Mouse (Mus musculus): ENCODE data around the gene Foxm1.
"Not testable (repeated sequence)": the region's sequence is repeated elsewhere in the genome, so short reads cannot be mapped to it uniquely, and the experiment has no call there.

Gene Foxm1

GRCm38 (mm10) chr6:128376371-128377085 is 13.8 kb downstream of the Foxm1 start:
- DNase-seq, result no peak

DNA sequence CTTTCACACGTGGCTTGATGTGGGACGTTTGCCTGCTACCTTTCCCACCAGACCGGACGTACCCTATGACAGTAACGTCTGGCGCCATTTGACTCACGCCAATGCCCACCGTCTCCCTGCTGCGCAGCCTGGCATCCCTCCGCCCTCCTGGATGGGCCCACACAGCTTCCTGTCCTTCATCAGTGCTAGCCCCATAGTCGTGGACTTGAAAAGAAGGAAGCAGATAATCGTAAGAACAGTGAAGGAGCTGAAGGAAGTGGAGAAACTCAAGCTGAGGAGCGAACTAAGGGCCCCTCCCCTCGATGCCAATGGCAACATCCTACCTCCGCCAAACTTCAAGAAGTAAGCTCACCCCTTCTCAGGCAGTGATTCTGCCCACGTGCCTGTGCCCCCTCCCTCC is 16.9 kb downstream of the Foxm1 start:
- no peak for DNase-seq

DNA sequence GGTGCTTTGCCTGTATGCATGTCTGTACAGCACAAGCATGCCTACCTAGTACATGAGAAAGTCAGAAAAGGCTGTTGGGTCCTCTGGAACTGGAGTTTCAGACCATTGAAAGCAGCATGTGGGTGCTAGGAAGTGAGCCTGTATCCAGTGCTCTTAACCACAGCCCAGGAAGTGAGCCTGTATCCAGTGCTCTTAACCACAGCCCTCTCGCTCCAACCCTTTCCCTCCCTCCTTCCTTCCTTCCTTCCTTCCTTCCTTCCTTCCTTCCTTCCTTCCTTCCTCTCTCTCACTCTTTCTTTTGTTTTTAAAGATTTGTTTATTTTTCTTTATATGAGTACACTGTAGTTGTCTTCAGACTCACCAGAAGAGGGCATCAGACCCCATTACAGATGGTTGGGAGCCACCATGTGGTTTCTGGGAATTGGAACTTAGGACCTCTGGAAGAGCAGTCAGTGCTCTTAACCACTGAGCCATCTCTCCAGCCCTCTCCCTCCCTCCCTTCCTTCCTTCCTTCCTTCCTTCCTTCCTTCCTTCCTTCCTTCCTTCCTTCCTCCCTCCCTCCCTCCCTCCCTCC is 17.9 kb downstream of the Foxm1 start:
- not testable (repeated sequence) for DNase-seq

DNA sequence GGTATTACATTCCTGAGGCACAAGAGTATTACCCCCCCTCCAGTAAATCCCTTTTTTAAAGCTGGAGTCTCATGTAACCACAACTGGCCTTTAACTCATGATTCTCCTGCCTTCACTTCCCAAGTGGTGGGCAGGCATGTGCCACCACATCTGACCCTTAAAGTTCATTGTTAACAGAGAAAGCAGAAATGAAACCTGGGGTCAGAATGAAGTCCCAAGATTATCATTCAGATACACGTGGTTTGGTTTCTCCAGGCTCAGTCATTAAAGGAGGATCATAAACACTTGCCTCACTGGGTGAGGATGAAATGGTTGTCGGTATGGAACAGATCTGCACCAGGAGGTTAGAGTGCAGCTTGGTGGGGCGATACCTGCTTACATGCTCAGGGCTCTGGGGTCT is 18.5 kb downstream of the Foxm1 start:
- no peak for DNase-seq

DNA sequence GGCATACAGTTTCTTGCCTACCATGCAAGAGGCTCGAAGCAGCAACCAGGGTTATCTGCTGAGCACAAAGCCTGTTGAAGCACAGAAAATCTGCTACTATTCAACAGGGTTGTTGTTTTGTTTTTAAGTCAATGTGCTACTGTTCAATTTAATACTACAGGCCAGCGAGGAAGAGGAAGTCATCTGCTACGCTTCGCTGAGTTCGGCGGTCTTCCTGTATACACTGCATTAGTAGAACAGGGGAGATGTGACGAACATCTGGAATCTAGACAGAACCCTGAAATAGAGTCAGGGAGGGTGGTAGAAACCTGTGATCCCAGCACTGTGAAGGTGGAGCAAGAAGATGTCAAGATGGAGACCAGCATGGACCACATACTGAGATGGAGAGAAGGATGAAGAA is 21.0 kb downstream of the Foxm1 start:
- DNase-seq, result no peak

DNA sequence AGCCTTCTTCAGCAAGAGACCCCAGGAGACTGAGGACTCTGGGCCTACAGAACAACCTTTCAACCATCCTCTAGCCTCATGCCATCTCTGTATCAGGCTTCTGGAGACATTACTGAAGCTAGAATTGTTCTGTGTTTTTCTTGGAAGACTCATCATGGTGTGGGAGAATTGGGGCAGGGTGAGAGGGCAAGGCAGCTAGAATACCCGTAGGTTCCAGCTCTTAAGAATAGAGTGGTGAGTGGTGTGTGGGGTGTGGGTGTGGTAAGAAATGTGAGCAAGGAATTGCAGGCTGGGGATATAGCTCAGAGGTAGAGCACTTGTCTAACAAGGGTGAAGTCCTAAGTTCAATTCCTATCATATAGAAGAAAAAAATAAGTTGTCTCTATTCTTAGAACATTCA is 22.3 kb downstream of the Foxm1 start:
- DNase-seq, result no peak

DNA sequence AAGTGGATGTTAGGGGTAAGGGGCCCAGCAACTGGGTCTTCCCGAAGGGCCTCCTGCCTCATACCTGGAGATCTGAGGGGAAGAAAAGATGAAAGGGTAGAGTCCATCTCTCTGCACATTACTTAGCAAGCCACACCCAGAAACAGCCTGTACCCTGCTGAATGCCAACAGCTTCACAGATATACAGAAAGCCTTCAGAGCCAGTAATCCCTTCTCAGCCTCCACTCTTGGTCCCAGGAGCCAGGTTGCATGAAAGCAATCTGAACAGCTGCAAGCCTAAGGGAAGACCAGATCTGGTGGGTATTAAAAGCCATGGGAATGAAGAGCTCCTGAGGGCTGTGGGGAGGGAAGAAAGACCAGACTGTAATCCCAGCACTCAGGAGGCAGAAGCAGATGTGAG is 26.4 kb downstream of the Foxm1 start:
- no peak for DNase-seq

DNA sequence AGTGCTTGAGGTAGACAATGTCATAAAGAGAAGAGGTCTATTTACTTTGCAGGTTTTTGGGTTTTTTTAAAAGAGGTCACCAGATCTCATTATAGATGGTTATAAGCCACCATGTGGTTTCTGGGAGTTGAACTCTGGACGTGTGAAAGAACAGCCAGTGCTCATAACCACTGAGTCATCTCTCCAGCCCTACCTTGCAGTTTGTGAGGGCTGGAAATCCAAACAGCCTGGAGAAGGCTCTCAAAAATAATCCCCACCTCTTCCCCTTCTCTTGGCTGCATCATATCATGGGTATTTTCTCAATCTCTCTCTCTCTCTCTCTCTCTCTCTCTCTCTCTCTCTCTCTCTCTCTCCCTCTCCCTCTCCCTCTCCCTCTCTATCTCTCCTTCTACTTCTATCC is 27.9 kb downstream of the Foxm1 start:
- DNase-seq, result no peak

DNA sequence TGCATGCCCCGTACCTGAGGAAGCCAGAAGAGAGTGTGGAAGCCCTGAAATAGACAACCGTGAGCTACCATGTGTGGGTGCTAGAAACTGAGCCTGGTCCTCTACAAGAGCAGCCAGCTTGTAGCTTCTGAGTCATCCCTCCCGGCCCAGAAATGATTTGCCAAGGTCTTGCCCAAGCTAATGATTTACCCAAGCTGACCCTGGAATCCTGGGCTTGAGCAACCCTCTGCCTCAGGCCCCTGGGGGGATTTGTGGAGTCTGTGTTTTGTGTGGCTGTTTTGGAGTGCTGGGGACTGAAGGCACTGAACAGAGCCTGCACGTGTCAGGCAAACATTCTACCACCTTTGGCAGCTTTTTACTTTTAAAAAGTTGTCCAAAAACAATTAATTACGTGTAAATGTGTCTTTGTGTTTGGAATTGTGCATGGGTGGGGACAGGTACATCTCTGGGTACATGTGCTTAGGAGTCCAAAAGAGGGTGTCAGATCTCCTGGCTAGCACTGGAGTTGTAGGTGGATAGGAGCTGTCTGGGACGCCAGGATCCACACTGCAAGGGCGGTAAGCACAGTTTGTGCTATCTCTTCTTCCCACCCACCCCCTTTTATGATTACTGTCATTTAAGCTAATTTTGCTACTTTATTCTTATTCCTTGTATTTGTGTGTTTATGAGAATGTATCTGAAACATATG is 35.0 kb downstream of the Foxm1 start:
- DNase-seq, result no peak

- no peak for DNase-seq
Observed at GRCm38 (mm10) chr6:128398996-128399395, 36.2 kb downstream of the Foxm1 start, which contains the start of gene Nrip2. Nrip2 (plus strand) TSS chr6:128399296.

GRCm38 (mm10) chr6:128399421-128400185 is 36.8 kb downstream of the Foxm1 start:
- no peak for DNase-seq

DNA sequence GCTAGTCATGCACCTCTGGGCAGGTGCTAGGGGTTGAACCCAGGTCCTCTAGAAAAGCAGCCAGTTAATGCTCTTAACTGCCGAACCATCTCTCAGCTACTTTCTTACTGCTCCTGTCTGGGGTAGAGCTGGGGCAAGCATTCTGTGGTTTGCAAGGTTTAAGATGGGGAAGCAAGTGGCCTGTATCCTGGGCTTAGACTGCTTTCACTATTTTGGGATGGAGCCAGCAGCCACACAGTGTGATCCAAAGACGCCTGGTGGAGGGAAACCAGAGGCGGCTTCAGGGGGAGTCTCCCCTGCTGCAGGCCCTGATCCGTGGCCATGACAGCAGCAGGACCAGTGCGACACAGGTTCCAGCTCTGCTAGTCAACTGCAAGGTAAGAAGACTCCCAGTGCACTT is 41.9 kb downstream of the Foxm1 start:
- DNase-seq, result no peak

DNA sequence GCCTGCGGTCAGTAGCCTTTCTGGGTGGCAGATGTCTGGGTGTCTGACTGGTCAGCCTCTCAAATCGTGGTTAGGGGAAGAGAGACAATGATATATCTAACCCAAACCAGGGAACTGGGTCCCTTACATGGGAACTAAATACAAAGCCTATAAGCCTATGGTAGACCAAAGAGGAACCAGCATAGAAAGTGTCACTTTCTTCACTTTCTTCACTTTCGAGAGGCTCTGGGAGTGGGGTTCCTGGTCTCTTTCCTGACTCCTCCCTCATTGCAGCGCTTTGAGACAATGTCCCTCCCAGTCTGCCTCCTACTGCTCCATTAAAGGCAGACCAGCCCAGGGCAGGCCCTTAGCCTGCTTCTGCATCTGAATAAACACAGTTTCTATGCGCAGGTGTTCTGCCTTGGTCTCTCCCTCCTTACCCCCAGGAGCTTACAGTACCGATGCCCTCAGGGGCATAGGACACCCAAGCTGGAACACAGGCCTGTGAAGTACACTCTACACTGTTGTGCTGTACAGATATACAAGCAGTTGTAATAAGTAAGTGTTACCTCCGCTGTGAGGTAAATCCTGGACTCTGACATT is 45.9 kb downstream of the Foxm1 start:
- no peak for DNase-seq

DNA sequence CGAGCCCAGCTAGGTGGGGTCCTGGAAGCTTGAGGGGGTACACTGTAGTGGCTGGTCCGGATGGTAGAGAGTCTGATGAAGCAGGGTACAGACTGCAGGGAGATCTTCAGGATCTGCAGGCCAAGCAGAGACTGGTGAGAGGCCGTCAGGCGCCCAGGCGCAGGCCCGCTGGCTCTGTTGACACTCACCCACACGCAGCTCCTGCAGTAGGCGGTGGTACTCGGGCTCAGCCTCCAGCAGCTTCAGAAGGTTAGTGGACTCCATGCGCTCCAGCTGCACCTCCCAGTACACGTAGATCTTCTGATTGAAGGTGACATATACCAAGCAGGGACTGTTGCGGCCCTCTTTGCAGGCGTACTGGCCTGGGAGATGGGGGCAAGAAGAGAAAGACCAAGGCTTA is 47.5 kb downstream of the Foxm1 start:
- DNase-seq, result no peak

- peak; percentile 54 to 72 for DNase-seq
Observed at GRCm38 (mm10) chr6:128411115-128411514, 48.3 kb downstream of the Foxm1 start.

- no peak for DNase-seq
Observed at GRCm38 (mm10) chr6:128416169-128416568, 53.4 kb downstream of the Foxm1 start.

- DNase-seq, result no peak
Observed at GRCm38 (mm10) chr6:128418076-128418475, 55.3 kb downstream of the Foxm1 start.

DNA sequence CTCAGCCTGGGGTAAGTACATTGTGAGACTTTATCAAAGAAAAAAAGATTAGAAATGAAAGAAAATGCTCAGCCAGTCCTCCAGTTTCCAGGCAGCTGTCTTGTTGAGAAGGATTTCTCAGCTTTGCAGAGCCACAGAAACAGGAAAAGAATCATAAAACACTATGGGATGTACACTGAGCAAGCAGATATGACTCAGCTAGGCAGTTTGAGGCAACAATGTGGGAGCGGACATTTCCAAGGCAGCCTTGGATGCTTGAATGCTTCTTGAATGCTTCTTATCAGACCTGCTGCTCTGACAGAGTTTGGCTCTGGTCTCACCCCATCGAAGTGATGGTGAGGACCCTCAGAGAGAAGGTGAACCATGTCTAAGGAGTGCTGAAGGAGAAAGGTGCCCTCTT is 58.3 kb downstream of the Foxm1 start:
- DNase-seq, result no peak

- no peak for DNase-seq
Observed at GRCm38 (mm10) chr6:128421480-128421879, 58.7 kb downstream of the Foxm1 start.

- DNase-seq, result no peak
Observed at GRCm38 (mm10) chr6:128423496-128424268, 60.9 kb downstream of the Foxm1 start.

GRCm38 (mm10) chr6:128424269-128425019 is 61.7 kb downstream of the Foxm1 start, which contains the start of gene Itfg2:
Itfg2 (minus strand) TSS chr6:128424931.
- peak; percentile 95 for DNase-seq

Data from thymus, postnatal 36 days (tissue).